ENCODE assay signal across 8 mouse cellular contexts in genomic region chr8:83607661-83608397, GRCm38 (mm10). TPM values are rescaled to one million over a fixed set of nuclear protein-coding genes. Genes with fewer than 3 reads are reported as not detected.
DNase-seq lines count a peak whose midpoint lies in the region; ATAC-seq lines count a peak whose summit lies in the region.

Gene Tecr (minus strand): TSS chr8:83607971.
Gene Dnajb1 (plus strand): TSS chr8:83608193.

- peaks cover 26% of the 10 kb centered on the region for H3K4me1 ChIP-seq in heart, embryonic 10.5 days
- H3K4me1 ChIP-seq in kidney, embryonic 15.5 days = peaks cover 26% of the 10 kb centered on the region

- H3K9me3 ChIP-seq in heart, embryonic 10.5 days = no peaks in the 10 kb centered on the region
- no peaks in the 10 kb centered on the region for H3K9me3 ChIP-seq in kidney, embryonic 15.5 days (replicated peaks)

- under 1% methylated on average over 69 of the region's 69 CpGs for WGBS in heart, embryonic 10.5 days
- WGBS in kidney, embryonic 15.5 days = under 1% methylated on average over 68 of the region's 69 CpGs

- DNase-seq in B cell, adult 2 months = peak; percentile 100
- DNase-seq in brain, adult 2 months (ENCODE audit: low read depth, low spot score) = peak; percentile 99
- DNase-seq in heart, embryonic 10.5 days (ENCODE audit: low spot score) = peak; percentile 100
- DNase-seq in liver = peak; percentile 100
- peak; percentile 100 for DNase-seq in spleen, postnatal 4 days (ENCODE audit: low spot score in 2 of 2)

- H3K9ac ChIP-seq in kidney, embryonic 15.5 days = peak within 1 kb of the TSS; percentile 78

- peaks cover 32% of the 10 kb centered on the region for H3K36me3 ChIP-seq in heart, embryonic 10.5 days
- H3K36me3 ChIP-seq in kidney, embryonic 15.5 days = peaks cover 30% of the 10 kb centered on the region

- H3K4me3 ChIP-seq in heart, embryonic 10.5 days = peak within 1 kb of the TSS; percentile 85
- peak within 1 kb of the TSS; percentile 78 for H3K4me3 ChIP-seq in kidney, embryonic 15.5 days (replicated peaks)

- no peaks in the 10 kb centered on the region for H3K27me3 ChIP-seq in heart, embryonic 10.5 days (ENCODE audit: insufficient read depth, poor library complexity, severe bottlenecking)
- no peaks in the 10 kb centered on the region for H3K27me3 ChIP-seq in kidney, embryonic 15.5 days

- H3K27ac ChIP-seq in heart, embryonic 10.5 days = peak within 1 kb of the TSS; percentile 98
- peak within 1 kb of the TSS; percentile 98 for H3K27ac ChIP-seq in kidney, embryonic 15.5 days

- peak; percentile 89 for ATAC-seq in erythroblast, adult 5-6 weeks (replicated peaks; ENCODE audit: low FRiP score, poor library complexity, severe bottlenecking)
- ATAC-seq in kidney, embryonic 15.5 days (replicated peaks; ENCODE audit: low FRiP score) = peak; percentile 96
- ATAC-seq in monocyte, adult 5-6 weeks (replicated peaks; ENCODE audit: insufficient number of reproducible peaks, low FRiP score, low TSS enrichment, poor library complexity, severe bottlenecking) = peak; percentile 92

- peak within 1 kb of the TSS; percentile 73 for H3K4me2 ChIP-seq in kidney, embryonic 15.5 days

RNA-seq across cellular contexts. Expression of gene Tecr, which starts in this region (rescaled TPM):
- 130 and 150 TPM in 2 replicates for total RNA-seq in erythroblast, adult 5-6 weeks (2015; ENCODE audit: low replicate concordance)
- 47.5 and 77.4 TPM in 2 replicates for total RNA-seq in erythroblast, adult 5-6 weeks (2017; ENCODE audit: low replicate concordance)
- polyA plus RNA-seq in heart, embryonic 10.5 days (2016; fragmentation: Nextera tagmentation; extraction: Ambion mirVana) = 568 and 608 TPM in 2 replicates
- 577 and 605 TPM in 2 replicates for polyA plus RNA-seq in kidney, embryonic 15.5 days (2015; fragmentation: Nextera tagmentation; extraction: Ambion mirVana)
- 59.7 to 123 TPM (median 61.4 TPM) in 3 replicates for total RNA-seq in monocyte, adult 5-6 weeks (2017)

RNA-seq across cellular contexts. Expression of gene Dnajb1, which starts in this region (rescaled TPM):
- 12.9 and 25.7 TPM in 2 replicates for total RNA-seq in erythroblast, adult 5-6 weeks (2015; ENCODE audit: low replicate concordance)
- 15.6 and 19.5 TPM in 2 replicates for total RNA-seq in erythroblast, adult 5-6 weeks (2017; ENCODE audit: low replicate concordance)
- 51.9 and 71.5 TPM in 2 replicates for polyA plus RNA-seq in heart, embryonic 10.5 days (2016; fragmentation: Nextera tagmentation; extraction: Ambion mirVana)
- polyA plus RNA-seq in kidney, embryonic 15.5 days (2015; fragmentation: Nextera tagmentation; extraction: Ambion mirVana) = 59.1 and 60.4 TPM in 2 replicates
- total RNA-seq in monocyte, adult 5-6 weeks (2017) = 35.2 to 112 TPM (median 38.5 TPM) in 3 replicates

Comparison
In these comparisons a context has a peak if more than half of its experiments do, and no peak if none do; other contexts are left out.
1. Peak in every context shown above with its lines: DNase-seq, ATAC-seq, H3K4me3 ChIP-seq and H3K27ac ChIP-seq.